Mouse (Mus musculus) myocyte (in vitro differentiated cells): ENCODE data around the gene Hspb7.

Source experiments
- MAX ChIP-seq: IDR thresholded peaks from one replicate; pipeline ENCODE4 v1.6.1; 2011; ENCODE audit warnings: low read depth, mild to moderate bottlenecking, control low read depth
- TCF12 ChIP-seq: IDR thresholded peaks from one replicate; pipeline ENCODE4 v1.6.1; 2011; ENCODE audit warnings: mild to moderate bottlenecking, control low read depth; ENCODE audit not compliant: poor library complexity, insufficient read depth, severe bottlenecking

DNA sequence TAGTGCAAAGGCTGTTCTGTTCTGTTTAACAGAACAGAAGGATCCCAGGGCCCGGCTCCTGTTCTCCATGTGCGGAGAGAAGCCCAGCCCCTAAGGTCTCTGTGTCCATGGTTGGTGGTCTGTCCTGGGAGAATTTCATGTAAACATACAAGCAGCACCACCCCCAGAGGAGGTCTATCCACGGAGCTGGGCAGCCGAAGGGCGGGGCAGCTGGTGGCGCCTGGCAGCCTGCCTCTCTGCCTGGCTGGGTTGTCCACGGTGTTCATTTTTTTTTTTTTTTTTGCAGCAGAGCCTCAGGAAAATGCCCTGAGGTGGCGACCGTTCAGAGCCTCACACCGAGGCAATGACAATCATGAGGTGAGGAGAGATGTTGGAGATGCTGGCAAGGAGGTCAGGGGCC, 48.0 kb downstream of the Hspb7 start:
- TF ChIP-seq TCF12 (no peak), MAX (no peak)
